Mouse (Mus musculus) retina, adult 2 months (tissue): ENCODE measurements around the gene Cry1.

ENCODE experiments used
- DNase-seq: peaks from one replicate; pipeline ENCODE4 v3.0.0-alpha.2; 2012; ENCODE audit warnings: low read depth, low spot score

The Cry1 gene

DNA sequence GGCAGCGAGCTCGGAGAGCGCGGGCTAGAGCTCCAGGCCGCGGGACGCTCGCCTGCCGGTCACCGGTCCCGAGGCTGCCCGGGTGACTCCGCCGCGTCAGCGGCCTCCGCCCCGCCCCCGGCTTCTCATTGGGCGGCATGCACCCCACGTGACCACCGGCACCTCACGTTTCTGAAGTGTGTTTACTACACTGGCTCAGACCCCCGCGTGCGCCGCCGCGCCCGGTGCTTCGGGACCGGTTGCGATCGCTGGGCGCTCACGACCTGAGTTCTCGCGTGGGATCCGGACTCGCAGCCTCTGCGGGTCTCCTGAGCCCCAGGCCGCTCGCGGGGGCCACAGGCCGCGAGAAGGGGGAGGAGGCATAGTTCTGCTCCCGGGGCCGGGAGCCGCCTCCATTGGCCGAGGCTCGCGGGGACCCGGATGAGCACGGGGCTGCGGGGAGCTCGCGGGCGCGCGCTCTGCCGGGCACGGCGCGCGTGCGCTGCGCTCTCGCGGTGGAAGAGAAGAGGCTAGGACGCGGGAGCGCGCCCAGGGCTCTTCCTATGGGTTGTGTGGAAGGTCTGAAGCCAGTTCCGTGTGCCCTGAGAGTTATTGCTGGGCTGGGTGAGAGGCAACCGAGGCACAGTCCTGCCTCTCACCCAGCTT is at the start of gene Cry1:
Gene Cry1 (minus strand): TSS at position 101 of the 645 bp plus-strand sequence.
- DNase-seq: peak; percentile 91

DNA sequence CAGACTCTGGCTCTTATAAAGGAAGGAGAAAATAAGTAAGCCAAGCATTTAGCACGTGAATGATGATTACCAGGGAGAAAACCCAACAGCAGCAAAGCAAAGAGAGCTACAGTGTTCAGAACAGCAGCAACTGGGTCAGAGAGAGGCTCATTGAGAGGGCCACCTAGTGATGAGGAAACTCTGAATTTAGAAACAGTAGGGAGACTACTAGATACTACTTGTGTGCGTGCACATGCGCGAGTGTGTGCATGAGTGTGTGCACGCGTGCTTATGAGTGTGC is 36.8 kb upstream of the Cry1 start:
- DNase-seq: no peak

DNA sequence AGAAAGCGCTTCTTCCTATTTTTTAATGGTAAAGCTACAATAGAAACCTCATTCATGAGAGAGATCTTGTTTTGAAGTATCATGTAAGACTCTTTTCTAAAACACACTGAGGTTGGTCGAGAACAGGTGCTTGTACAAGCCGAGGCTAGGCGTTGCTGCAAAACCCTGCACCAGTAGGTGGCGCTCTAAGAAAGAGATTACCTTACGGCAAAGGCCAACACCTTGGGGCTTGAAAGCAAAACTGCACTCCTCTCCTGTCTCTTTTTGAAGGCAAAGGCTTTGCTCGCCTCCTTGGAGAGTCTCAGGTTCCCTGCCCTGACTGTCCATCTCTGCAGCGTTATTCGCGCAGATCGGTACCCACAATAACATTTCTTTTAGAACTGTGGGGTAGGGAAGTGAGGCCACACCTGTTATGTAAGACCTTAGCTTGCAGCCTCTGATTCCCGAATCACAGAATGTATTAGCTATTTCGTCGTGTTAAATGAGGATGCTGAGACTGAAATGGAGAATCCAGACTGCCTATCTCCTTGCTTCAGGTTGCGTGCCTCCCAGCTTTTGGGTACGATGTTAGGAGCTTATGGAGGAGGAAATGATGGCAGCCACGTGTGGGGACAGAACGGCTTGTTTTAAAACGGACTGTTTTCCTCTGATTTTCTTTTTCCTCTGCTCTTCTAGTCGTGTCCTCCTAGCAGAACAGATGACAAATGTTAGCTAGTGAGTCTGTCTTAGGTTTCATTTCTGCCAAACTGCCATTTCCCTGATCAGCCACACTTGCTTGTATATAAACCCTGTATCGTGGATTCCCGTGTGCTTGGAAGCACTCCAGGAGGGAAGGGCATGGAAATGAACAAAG is 36.3 kb upstream of the Cry1 start:
- peak; percentile 59 for DNase-seq

DNA sequence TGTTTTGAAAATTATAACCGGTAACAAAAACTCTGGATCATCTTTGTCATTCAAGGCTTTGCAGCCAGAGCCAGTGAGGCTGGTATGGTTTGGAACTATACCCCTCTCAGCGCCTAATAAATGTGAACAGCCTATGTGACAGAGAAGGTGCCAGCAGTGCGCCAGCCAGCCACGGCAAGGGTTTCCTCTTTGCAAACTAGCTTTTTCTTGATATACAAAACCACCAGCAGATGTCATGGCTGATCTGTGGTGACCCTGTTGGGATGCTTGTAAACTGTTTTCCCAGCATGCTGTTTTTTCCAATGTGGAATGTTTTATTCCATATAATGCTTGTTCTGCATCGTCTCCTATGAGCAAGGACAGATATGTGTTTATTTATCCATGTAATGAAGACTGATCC is 30.0 kb upstream of the Cry1 start:
- no peak for DNase-seq

DNA sequence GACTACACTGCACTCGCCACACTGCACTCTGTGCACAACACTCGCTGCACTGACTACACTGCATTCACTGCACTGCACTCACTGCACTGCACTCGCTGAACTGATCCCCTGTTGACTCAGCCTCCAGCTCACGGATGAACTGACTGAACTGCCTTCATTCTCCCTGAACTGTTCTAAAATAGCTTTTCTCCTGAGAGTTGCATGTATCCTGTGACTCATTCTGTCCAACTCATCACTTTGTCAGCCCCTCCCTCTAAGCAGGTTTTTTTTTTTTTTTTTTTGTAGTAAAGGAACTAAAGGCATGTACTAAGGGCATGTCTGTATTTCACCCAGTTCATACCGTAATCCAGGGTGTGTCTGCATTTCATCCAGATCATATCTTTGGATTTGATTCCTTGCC is 26.8 kb upstream of the Cry1 start:
- DNase-seq: no peak

DNA sequence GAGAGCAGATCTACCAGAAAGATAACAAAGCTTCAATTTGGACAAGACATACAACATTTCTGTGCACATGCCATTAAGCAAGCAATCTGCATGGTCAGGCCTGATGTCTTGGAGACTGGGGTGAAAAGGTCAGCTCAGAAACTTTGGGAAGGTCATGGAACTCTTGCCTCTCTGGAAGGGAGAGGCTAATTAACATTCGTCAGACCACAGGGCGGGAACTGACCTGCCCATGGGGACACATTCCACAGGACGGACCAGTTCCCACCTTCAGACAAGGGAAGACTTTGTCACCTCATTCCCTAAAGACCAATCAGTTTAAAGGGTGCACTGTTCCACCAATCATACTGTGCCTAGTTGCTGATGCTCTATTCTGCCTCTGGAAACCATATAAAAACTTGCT is 25.3 kb upstream of the Cry1 start:
- DNase-seq: no peak

DNA sequence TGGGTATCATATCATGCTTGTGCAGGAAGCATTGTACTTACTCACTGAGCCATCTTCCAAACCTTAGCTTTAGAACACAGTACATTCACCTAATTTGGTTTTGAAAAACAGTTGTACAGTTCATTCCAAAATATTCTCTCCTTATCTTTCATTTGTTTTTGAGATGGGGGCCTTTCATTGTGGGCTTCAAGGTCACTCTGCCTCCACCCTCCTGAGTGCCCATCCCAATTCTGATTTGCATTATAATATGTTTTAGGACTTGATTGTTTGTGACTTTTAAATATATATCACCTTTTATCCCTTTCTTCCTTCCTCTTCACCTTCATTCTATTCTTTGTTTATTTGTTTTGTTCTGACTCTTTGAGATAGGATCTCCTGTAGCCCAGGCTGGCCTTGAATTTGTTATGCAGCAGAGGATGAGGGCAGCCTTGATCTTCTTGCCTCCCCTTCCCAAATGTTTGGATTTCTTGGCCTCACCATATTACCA is 24.3 kb upstream of the Cry1 start:
- no peak for DNase-seq

DNA sequence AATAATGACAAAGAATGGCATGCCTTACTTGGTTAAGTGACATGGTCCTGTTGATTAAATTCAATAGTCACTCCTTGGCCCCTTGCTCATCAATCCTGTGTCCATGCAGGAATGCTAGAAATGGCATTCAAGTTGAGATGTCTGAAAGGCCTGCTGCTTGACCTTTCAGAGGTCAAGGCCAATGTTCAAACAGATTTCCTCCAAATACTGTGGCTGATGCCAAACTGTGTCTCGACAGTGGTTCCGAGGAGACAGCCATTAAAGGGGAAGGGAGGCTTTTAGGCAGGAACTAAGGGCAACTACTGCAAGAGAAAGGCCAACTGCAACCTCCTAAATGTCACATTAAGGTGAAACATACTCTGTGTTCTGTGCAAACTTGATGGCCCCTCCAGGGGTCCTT is 20.5 kb upstream of the Cry1 start:
- DNase-seq: no peak

DNA sequence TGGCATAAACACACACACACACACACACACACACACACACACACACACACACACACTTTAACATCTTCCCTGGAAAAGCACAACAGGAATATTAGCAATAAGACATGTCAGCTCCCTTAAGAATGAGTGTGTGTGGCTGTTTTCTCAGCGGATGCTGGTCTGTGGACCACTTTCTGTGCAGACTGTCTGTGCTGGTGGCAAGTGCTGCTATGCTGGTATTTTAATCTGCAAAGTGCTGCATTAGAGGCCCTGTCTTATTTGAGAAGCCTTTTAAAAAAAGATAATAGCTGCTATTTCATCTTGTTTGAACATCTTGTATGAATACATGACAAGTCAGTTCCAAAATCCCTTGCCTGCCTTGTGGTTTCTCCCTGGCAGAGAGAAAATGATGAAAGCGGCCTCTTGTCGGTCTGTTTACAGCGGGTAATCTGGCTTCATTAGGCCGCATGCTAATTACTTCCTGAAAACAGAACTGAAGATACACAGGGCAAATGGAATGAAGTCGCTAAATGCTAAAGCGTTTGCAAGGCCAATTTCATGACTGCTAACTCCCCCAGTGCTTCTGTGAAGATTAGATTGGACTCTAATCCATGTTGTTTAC is 19.5 kb upstream of the Cry1 start:
- DNase-seq: no peak

DNA sequence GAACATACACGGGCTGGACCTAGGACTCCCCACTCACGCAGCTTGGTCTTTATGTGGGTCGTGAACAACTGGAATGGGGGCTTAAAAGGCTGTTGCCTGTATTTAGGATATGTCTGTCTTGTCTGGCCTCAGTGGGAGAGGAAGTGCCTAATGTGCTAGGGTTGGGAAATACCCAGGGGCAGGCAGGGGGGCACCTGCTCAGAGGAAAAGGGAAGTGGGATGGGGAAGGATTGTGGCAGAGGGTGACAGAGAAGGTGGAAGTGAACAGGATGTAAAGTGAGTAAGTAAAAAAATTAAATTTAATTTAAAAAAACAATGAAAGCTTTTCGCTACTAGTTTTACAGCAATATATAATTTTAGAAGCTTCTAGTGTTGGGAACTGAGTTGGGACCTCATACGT is 9.7 kb upstream of the Cry1 start:
- no peak for DNase-seq

DNA sequence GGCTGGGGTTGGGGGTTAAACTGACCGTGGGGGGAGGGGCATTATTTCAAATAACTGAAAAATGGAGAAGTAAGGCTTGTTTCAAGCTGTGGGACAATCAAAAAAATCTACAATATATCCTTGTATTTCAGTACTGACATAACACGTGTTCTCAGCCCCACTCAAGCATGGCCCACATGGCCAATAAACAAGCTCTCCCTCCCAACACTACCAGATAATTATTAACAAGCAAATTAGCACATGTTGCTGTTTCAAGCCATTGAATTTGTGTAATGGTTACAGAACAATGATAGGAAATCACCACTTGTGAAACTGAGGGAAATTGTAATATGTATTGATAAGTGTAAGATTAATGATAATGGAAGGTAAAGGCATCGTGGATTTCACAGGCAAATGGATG is 8.5 kb upstream of the Cry1 start:
- no peak for DNase-seq

DNA sequence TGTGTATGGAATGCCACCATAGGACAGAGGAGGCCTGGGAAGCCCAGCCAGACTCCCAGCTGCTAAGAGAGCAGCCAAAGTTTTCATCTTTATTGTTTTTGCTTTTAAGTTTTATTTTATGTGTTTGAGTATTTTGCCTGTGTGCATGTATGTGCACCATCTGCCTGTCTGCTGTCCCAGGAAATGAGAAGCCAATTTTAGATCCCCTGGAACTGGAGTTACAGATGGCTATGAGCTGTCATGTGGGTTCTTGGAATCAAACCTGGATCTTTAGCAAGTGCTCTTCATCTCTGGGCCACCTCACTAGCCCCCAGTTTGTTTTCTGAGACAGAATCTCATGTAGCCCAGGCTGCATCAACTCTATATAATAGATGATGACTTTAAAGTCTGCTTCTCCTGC is 5.8 kb upstream of the Cry1 start:
- no peak for DNase-seq

DNA sequence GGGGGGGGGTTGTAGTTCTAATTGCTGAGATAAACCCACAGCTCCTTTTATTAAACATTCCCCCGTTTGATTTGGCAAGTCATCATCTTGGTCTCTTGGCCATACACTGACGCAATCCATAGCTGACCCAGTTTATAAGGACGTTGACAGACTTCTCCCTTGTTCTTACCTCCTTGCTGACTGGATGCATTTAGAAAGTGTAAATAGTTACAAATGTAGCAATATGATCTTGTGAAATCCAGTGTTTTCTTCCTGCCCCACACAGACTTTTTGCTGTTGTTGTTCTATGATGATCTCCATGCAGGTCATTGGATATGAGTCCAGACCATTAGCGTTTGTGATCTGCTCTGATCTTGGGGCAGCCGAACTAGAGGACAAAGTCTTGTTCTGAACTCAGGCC is 5.1 kb upstream of the Cry1 start:
- DNase-seq: no peak

DNA sequence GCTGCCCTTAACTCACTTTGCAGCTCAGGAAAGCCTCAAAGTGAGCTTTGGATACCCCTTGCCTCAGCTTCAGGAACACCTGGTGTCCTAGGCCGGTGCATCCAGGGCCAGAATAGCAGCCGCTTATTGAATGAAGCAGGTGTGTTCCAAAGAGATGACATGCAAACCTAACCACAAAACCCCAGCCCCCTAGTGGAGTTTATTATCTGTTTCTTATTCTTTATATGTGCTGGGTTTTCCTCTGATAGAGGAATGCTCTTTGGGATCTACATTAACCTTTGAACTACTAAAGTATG is 1.6 kb upstream of the Cry1 start:
- DNase-seq: no peak

DNA sequence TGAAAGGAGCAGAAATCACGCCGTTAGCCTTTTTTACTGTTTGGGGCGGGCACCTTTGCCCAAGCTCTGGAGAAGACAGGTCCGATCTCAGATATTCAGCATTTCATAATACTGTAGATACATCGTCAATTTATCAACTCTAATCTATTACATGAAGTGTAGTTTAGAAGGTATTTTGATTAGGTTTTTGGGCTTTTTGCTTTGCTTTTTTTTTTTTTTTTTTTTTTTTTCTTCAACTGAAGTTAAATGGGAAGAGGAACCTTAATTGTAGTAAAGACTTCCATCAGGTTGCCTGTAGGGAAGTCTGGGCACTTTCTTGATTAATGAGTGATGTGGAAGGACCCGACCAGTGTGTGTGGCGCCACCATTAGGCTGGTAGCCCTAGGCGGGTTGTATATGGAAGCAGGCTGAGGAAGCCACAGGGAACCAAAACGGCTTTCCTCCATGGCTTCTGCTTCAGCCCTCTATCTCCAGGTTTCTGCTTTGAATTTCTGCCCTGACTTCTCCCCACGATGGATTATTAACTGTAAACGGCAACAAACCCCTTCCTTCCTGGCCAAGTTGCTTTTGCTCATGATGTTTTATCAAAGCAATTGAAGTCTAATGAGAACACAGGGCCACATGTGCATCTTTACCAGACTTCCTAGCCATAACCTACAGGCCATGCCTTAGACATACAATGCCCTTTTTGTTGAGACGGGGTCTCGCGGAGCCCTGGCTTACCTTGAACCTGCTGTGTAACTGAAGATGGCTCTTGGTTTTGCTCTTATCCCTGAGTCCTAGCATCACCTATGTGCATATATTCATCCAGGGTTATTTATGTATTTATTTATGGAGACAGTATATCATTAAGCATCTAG is 1.0 kb upstream of the Cry1 start:
- DNase-seq: no peak

DNA sequence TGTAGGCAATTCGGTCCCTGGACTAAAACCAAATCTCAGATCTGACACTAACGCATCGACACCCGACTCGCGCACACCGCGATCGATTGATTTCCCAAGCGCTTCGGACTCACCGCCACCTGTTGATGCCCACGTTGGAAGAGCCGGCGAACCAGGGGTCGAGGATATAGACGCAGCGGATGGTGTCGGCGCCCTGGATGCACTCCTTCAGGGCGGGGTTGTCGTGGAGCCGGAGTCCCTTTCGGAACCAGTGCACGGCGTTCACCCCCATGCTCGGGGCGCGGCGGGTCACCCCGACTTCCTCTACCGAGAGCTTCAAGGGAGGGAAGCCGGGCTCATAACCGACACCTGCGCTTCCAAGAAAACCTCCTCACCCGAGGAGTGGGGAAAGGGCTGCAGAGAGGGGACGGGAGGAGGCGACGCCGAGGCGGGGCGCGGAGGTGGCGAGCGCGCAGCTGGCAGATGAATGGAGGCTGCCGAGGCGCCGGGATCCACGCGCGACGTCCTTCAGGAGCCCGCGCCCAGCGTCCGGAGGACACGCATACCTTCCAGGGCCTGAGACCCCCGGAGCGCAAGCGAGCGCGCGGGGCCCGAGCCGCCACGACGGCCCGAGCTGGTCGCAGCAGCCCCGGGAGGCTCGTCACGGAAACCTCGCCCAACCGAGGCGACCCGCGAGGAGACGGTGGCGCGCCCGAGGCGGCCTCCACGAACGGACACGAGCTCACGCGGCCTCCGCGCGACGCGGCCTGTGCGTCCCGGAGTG is 482 bp downstream of the Cry1 start:
- no peak for DNase-seq

DNA sequence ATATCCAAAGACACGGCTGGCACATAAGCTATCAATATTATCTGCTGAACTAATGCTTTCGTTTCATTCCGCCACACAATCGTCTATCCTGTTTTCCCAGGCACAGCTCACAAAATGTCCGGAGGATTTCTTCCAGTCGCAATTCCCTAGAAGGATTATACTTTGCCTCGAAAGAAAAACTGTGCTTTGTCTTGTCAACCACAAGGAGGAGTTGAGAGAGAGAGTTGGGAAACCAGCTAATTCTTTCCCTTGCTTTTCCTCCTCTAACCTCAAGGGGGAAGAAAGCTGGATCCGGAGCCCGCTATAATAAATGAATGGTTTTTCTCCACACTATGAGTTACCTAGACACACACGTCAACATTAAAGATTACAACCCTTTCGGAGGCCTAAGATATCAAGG is 1.2 kb downstream of the Cry1 start:
- peak; percentile 64 for DNase-seq

DNA sequence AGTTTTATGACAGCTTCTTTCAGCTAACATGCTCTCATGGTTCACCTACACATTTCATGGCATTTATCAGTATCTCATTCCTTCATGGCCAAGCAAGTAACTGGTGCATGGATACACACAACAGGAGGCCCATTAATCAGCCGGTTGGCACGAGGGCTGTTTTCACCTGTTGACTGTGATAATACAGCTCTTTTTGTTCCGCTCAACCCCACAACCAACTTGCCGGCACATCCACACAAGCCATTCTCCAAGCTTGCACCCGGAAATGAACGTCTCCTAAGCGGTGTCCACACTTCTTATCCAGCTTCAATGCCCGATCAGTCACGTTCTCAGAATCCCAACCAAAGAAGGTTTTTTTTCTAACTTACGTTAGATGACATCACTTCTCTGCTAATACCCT is 2.1 kb downstream of the Cry1 start:
- DNase-seq: no peak

DNA sequence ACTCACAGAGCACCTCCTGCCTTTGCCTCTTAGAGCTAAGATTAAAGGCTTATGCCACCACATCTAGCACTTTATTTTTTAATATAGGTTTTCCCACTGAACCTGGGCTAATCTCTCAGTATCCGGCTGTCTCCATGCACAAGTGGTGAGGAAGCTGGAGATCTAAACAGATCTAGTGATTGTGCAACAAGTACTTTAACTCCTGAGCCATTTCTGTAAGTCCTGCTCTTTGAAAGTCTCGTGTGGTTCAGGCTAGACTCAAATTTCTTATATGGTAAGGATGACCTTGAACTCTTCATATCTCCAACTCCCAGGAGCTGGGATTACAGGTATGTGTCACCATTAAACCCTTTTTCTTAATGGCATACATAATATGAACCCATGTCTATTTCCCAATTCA is 8.2 kb downstream of the Cry1 start:
- no peak for DNase-seq

DNA sequence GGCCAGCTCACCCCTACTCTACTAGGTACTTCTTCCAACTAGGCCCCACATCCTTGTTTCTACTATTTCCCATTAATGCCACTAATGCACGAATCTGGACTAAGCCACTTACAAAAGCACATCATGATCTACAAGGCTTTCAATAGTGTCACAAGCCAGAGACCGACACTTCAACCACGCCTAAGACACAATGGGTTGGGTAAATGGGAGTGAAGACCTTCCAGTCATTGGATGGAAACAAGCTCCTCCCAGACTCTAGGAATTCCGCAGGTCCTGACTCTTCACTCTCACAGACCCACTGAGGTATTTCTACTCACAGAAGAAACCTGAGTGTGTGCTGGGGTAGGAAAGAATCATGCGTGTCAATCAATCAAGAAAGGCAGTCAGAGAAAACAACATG is 19.6 kb downstream of the Cry1 start:
- DNase-seq: no peak

DNA sequence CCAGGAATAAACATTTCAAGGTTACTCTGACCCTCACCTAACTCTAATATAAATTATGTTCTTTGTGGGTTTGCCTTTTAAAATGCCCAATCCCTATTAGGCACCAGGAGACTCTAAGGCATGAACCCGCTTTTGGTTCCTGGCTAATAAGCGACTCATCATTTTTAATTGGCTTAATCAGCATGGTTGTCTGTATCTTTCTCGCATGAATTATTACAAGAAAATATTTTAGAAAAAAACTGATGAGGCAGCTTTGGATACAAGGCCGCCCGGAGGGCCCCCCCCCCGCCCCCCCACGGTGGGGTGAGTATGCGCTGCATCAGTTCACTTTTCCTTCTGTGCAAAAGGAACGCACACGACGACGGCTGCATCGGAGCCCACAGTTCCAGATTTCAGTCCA is 20.1 kb downstream of the Cry1 start:
- no peak for DNase-seq
